Mouse (Mus musculus) R1 (cell line): Measurements from ENCODE around the gene Tsga10.
"Not testable (repeated sequence)": the region's sequence is repeated elsewhere in the genome, so short reads cannot be mapped to it uniquely, and the experiment has no call there.

Experiments used
- DNase-seq: peaks from one replicate; pipeline ENCODE4 v3.0.0-alpha.2; 2018; ENCODE audit warnings: low read depth, low spot score

Gene Tsga10

GRCm38 (mm10) chr1:37719761-37720640 is 146.2 kb downstream of the Tsga10 start, which contains the start of gene 2010300C02Rik:
TSS of gene 2010300C02Rik (minus strand) at chr1:37720085.
- DNase-seq, result peak; percentile 46

- DNase-seq, result peak; percentile 34
Observed at GRCm38 (mm10) chr1:37719030-37719723, 147.1 kb downstream of the Tsga10 start.

- DNase-seq, result no peak
Observed at GRCm38 (mm10) chr1:37718516-37718915, 147.7 kb downstream of the Tsga10 start.

- no peak for DNase-seq
Observed at GRCm38 (mm10) chr1:37717415-37718195, 148.6 kb downstream of the Tsga10 start.

GRCm38 (mm10) chr1:37712357-37712737 is 153.9 kb downstream of the Tsga10 start:
- DNase-seq, result not testable (repeated sequence)

GRCm38 (mm10) chr1:37711596-37712356 is 154.5 kb downstream of the Tsga10 start:
- no peak for DNase-seq

GRCm38 (mm10) chr1:37711082-37711481 is 155.1 kb downstream of the Tsga10 start:
- no peak for DNase-seq

GRCm38 (mm10) chr1:37709736-37710135 is 156.5 kb downstream of the Tsga10 start:
- no peak for DNase-seq

GRCm38 (mm10) chr1:37708270-37708955 is 157.8 kb downstream of the Tsga10 start:
- peak; percentile 39 for DNase-seq
